Mouse (Mus musculus): ENCODE data around the gene Hsf2bp. TPM values are rescaled to one million over a fixed set of nuclear protein-coding genes. Genes with fewer than 3 reads are reported as not detected.

The Hsf2bp gene
- polyA plus RNA-seq, 2 experiments, result 0.07 to 0.10 TPM

- DNase-seq (ENCODE audit: low read depth in 3 of 3, low spot score in 3 of 3) (no peak), ATAC-seq (ENCODE audit: insufficient read depth) (no peak)
- Histone ChIP-seq H3K27me3 (ENCODE audit: control insufficient read depth, insufficient read depth, low read length) (no peaks in the 10 kb centered on the region), H3K4me2 (ENCODE audit: low read depth) (no peak overlapping the region), H3K36me3 (replicated peaks; ENCODE audit: control insufficient read depth, insufficient read depth, low read depth) (no peaks in the 10 kb centered on the region), H3K9ac (replicated peaks) (no peak overlapping the region), H3K4me1 (replicated peaks; ENCODE audit: control insufficient read depth in 2 of 2, insufficient read depth in 2 of 2, low read length in 1 of 2) (no peaks in the 10 kb centered on the region; a peak in 1 of 4 replicates), H3K27ac (no peak overlapping the region), H3K9me3 (ENCODE audit: control insufficient read depth, low read length) (no peaks in the 10 kb centered on the region), H3K4me3 (ENCODE audit: insufficient read depth in 1 of 2, low read depth in 2 of 2, low read length in 2 of 2) (no peak overlapping the region)
- WGBS (ENCODE audit: insufficient replicate concordance), result 9% methylated on average over 2 of the region's 2 CpGs
- TF ChIP-seq CTCF (IDR thresholded peaks at IDR 0.05; ENCODE audit: low read depth) (peak; percentile 81), EP300 (IDR thresholded peaks at IDR 0.05; ENCODE audit: low read depth) (no peak)
Measured at GRCm38 (mm10) chr17:32025386-32025785, 10.8 kb downstream of the Hsf2bp start.

- H3K9ac ChIP-seq (replicated peaks), result no peak overlapping the region
- TF ChIP-seq EP300 (IDR thresholded peaks at IDR 0.05; ENCODE audit: low read depth) (no peak), CTCF (IDR thresholded peaks at IDR 0.05; ENCODE audit: low read depth) (no peak)
- no peak overlapping the region for H3K4me2 ChIP-seq (ENCODE audit: low read depth)
- H3K9me3 ChIP-seq (ENCODE audit: control insufficient read depth, low read length), result no peaks in the 10 kb centered on the region
- no peak overlapping the region for H3K4me3 ChIP-seq (ENCODE audit: insufficient read depth in 1 of 2, low read depth in 2 of 2, low read length in 2 of 2)
- no peak for DNase-seq (ENCODE audit: low read depth in 3 of 3, low spot score in 3 of 3)
- H3K4me1 ChIP-seq (replicated peaks; ENCODE audit: control insufficient read depth in 2 of 2, insufficient read depth in 2 of 2, low read length in 1 of 2), result no peaks in the 10 kb centered on the region; a peak in 1 of 4 replicates
- 60% methylated on average over 5 of the region's 5 CpGs for WGBS (ENCODE audit: insufficient replicate concordance)
- ATAC-seq (ENCODE audit: insufficient read depth), result no peak
- H3K36me3 ChIP-seq (replicated peaks; ENCODE audit: control insufficient read depth, insufficient read depth, low read depth), result no peaks in the 10 kb centered on the region
- H3K27me3 ChIP-seq (ENCODE audit: control insufficient read depth, insufficient read depth, low read length), result no peaks in the 10 kb centered on the region
- no peak overlapping the region for H3K27ac ChIP-seq
Measured at GRCm38 (mm10) chr17:32024671-32025073, 11.5 kb downstream of the Hsf2bp start.

GRCm38 (mm10) chr17:32023088-32023487 is 13.1 kb downstream of the Hsf2bp start:
- no peak overlapping the region for H3K9ac ChIP-seq (replicated peaks)
- DNase-seq (ENCODE audit: low read depth in 3 of 3, low spot score in 3 of 3), result no peak
- H3K9me3 ChIP-seq (ENCODE audit: control insufficient read depth, low read length), result no peaks in the 10 kb centered on the region
- no peaks in the 10 kb centered on the region for H3K36me3 ChIP-seq (replicated peaks; ENCODE audit: control insufficient read depth, insufficient read depth, low read depth)
- H3K4me1 ChIP-seq (replicated peaks; ENCODE audit: control insufficient read depth in 2 of 2, insufficient read depth in 2 of 2, low read length in 1 of 2), result no peaks in the 10 kb centered on the region; a peak in 1 of 4 replicates
- no peaks in the 10 kb centered on the region for H3K27me3 ChIP-seq (ENCODE audit: control insufficient read depth, insufficient read depth, low read length)
- no peak for TF ChIP-seq EP300 (IDR thresholded peaks at IDR 0.05; ENCODE audit: low read depth)
- no peak for TF ChIP-seq CTCF (IDR thresholded peaks at IDR 0.05; ENCODE audit: low read depth)
- no peak overlapping the region for H3K4me3 ChIP-seq (ENCODE audit: insufficient read depth in 1 of 2, low read depth in 2 of 2, low read length in 2 of 2)
- H3K27ac ChIP-seq, result no peak overlapping the region
- no peak overlapping the region for H3K4me2 ChIP-seq (ENCODE audit: low read depth)
- ATAC-seq (ENCODE audit: insufficient read depth), result no peak
- WGBS (ENCODE audit: insufficient replicate concordance), result 47% methylated on average over 8 of the region's 8 CpGs

- WGBS (ENCODE audit: insufficient replicate concordance), result 62% methylated on average over 6 of the region's 6 CpGs
- H3K4me2 ChIP-seq (ENCODE audit: low read depth), result no peak overlapping the region
- H3K9me3 ChIP-seq (ENCODE audit: control insufficient read depth, low read length), result no peaks in the 10 kb centered on the region
- TF ChIP-seq EP300 (IDR thresholded peaks at IDR 0.05; ENCODE audit: low read depth) (no peak), CTCF (IDR thresholded peaks at IDR 0.05; ENCODE audit: low read depth) (no peak)
- no peaks in the 10 kb centered on the region; a peak in 1 of 4 replicates for H3K4me1 ChIP-seq (replicated peaks; ENCODE audit: control insufficient read depth in 2 of 2, insufficient read depth in 2 of 2, low read length in 1 of 2)
- no peak overlapping the region for H3K4me3 ChIP-seq (ENCODE audit: insufficient read depth in 1 of 2, low read depth in 2 of 2, low read length in 2 of 2)
- no peaks in the 10 kb centered on the region for H3K27me3 ChIP-seq (ENCODE audit: control insufficient read depth, insufficient read depth, low read length)
- no peak overlapping the region for H3K27ac ChIP-seq
- no peak overlapping the region for H3K9ac ChIP-seq (replicated peaks)
- no peak for ATAC-seq (ENCODE audit: insufficient read depth)
- no peaks in the 10 kb centered on the region for H3K36me3 ChIP-seq (replicated peaks; ENCODE audit: control insufficient read depth, insufficient read depth, low read depth)
- DNase-seq (ENCODE audit: low read depth in 3 of 3, low spot score in 3 of 3), result no peak
Measured at GRCm38 (mm10) chr17:32022551-32022950, 13.6 kb downstream of the Hsf2bp start.

- no peak for DNase-seq (ENCODE audit: low read depth in 3 of 3, low spot score in 3 of 3)
- Histone ChIP-seq H3K27ac (no peak overlapping the region), H3K36me3 (replicated peaks; ENCODE audit: control insufficient read depth, insufficient read depth, low read depth) (no peaks in the 10 kb centered on the region), H3K9me3 (ENCODE audit: control insufficient read depth, low read length) (no peaks in the 10 kb centered on the region), H3K9ac (replicated peaks) (no peak overlapping the region), H3K4me3 (ENCODE audit: insufficient read depth in 1 of 2, low read depth in 2 of 2, low read length in 2 of 2) (no peak overlapping the region), H3K27me3 (ENCODE audit: control insufficient read depth, insufficient read depth, low read length) (no peaks in the 10 kb centered on the region), H3K4me2 (ENCODE audit: low read depth) (no peak overlapping the region), H3K4me1 (replicated peaks; ENCODE audit: control insufficient read depth in 2 of 2, insufficient read depth in 2 of 2, low read length in 1 of 2) (no peaks in the 10 kb centered on the region; a peak in 1 of 4 replicates)
- no peak for TF ChIP-seq EP300 (IDR thresholded peaks at IDR 0.05; ENCODE audit: low read depth)
- 68% methylated on average over 3 of the region's 3 CpGs for WGBS (ENCODE audit: insufficient replicate concordance)
- ATAC-seq (ENCODE audit: insufficient read depth), result no peak
Measured at GRCm38 (mm10) chr17:32021981-32022380, 14.2 kb downstream of the Hsf2bp start.

Data from liver, embryonic 14.5 days (tissue).